Mouse (Mus musculus) embryonic facial prominence, embryonic 14.5 days (tissue): ENCODE measurements around the gene Ccdc78. TPM values are rescaled to one million over a fixed set of nuclear protein-coding genes. Genes with fewer than 3 reads are reported as not detected.
"Not testable (repeated sequence)": the region's sequence is repeated elsewhere in the genome, so short reads cannot be mapped to it uniquely, and the experiment has no call there.

Experiments used
- ATAC-seq: fragments of 200-750 bp; cut with Nextera tagmentation; 2 replicates; pipeline ENCODE4 v1.8.0; 2017; ENCODE audit warnings: low read depth, moderate number of reproducible peaks, moderate TSS enrichment
- DNase-seq: peaks from one replicate; pipeline ENCODE4 v3.0.0-alpha.2; 2015; ENCODE audit warnings: low spot score
- H3K27ac ChIP-seq: fragments of 300-500 bp; sonication (generic); replicated peaks from 2 replicates; pipeline ENCODE4 v1.5.1; 2014; ENCODE audit warnings: low read depth, mild to moderate bottlenecking, low read length, moderate library complexity
- H3K27me3 ChIP-seq: fragments of 300-500 bp; sonication (generic); replicated peaks from 2 replicates; pipeline ENCODE4 v1.6.1; 2014; ENCODE audit warnings: low read length; ENCODE audit not compliant: control insufficient read depth, insufficient read depth
- H3K36me3 ChIP-seq: fragments of 300-500 bp; sonication (generic); 2 replicates; pipeline ENCODE4 v1.6.1; 2014; ENCODE audit warnings: low read length, mixed read lengths; ENCODE audit not compliant: control insufficient read depth, insufficient read depth
- H3K4me1 ChIP-seq: fragments of 300-500 bp; sonication (generic); 2 replicates; pipeline ENCODE4 v1.6.1; 2014; ENCODE audit warnings: antibody characterized with exemption, low read length; ENCODE audit not compliant: control insufficient read depth, insufficient read depth
- H3K4me2 ChIP-seq: fragments of 300-500 bp; sonication (generic); 2 replicates; pipeline ENCODE4 v1.6.1; 2014; ENCODE audit warnings: low read depth, mild to moderate bottlenecking, low read length, moderate library complexity, mixed read lengths
- H3K4me3 ChIP-seq: fragments of 300-500 bp; sonication (generic); 2 replicates; pipeline ENCODE4 v1.5.1; 2014; ENCODE audit warnings: low read depth, mild to moderate bottlenecking, low read length
- H3K9ac ChIP-seq: fragments of 300-500 bp; sonication (generic); 2 replicates; pipeline ENCODE4 v1.6.1; 2014; ENCODE audit warnings: low read depth, mild to moderate bottlenecking, low read length, moderate library complexity, mixed read lengths
- H3K9me3 ChIP-seq: fragments of 300-500 bp; sonication (generic); 2 replicates; pipeline ENCODE4 v1.6.1; 2016; ENCODE audit warnings: low read length; ENCODE audit not compliant: control insufficient read depth
- WGBS: fragments of 180-500 bp; shearing (Covaris S2); extraction: QIAGEN DNeasy Blood & Tissue Kit; methylation state at CpG from one replicate; pipeline ENCODE4 v1.1.7; 2014; 5-methylcytosine and 5-hydroxymethylcytosine counted together
- polyA plus RNA-seq: library from polyadenylated mRNA; unstranded; fragments of >200 nt; fragmentation: Nextera tagmentation; extraction: Ambion mirVana; gene quantifications from 2 replicates; pipeline ENCODE4 v1.2.1, GENCODE M21; 2014

Gene Ccdc78
- 0.09 and 0.65 TPM in 2 replicates for polyA plus RNA-seq

DNA sequence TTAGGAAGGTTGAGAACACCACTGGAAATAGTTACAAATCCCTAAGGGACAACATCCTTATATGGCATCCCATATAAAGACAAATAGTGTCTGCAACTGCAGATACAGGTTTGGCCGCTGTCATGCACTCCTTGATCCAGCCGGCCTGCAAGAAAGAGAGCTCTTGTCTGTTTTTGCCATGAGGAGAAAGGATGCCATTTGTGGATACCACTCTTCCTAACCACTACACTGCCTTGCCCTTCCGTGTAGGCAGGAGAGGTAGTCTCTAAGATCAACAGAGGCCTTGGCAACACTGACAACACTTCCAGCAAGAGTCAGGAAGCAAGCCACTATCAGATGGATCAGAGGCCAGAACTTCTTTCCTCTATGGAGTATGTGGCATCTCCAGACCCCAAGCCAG is at the start of gene Ccdc78:
Gene Ccdc78 (plus strand): TSS at position 301 of the 400 bp plus-strand sequence.
- Histone ChIP-seq H3K9ac (peak within 1 kb of the TSS; percentile 82), H3K36me3 (peaks cover 47% of the 10 kb centered on the region), H3K4me1 (peaks cover 19% of the 10 kb centered on the region), H3K4me3 (peak within 1 kb of the TSS; percentile 76), H3K27ac (peak within 1 kb of the TSS; percentile 91), H3K4me2 (peak within 1 kb of the TSS; percentile 87), H3K27me3 (no peaks in the 10 kb centered on the region), H3K9me3 (no peaks in the 10 kb centered on the region)
- no peak for ATAC-seq
- no peak for DNase-seq
- 80% methylated on average over 3 of the region's 3 CpGs for WGBS

GRCm38 (mm10) chr17:25738861-25739260 is 47.5 kb upstream of the Ccdc78 start:
- Histone ChIP-seq H3K9me3 (no peaks in the 10 kb centered on the region), H3K27me3 (no peaks in the 10 kb centered on the region), H3K36me3 (no peaks in the 10 kb centered on the region), H3K4me2 (no peak overlapping the region), H3K4me3 (no peak overlapping the region), H3K9ac (no peak overlapping the region), H3K4me1 (no peaks in the 10 kb centered on the region), H3K27ac (no peak overlapping the region)
- DNase-seq (no peak), ATAC-seq (no peak)
- WGBS: 70% methylated on average over 7 of the region's 7 CpGs

DNA sequence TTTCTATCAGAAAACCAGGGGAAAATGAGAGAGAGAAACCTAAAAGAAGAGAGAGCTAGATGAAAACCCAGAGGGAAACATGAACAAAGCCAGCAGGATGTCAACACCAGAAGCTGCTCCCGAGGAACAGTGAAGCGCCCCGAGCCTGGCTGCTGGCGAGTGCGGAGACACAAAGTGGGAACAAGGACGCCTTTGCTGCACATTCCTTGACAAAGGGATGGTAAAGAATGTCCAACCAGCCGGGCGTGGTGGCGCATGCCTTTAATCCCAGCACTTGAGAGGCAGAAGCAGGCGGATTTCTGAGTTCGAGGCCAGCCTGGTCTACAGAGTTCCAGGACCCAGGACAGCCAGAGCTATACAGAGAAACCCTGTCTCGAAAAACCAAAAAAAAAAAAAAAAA is 44.9 kb upstream of the Ccdc78 start:
- 66% methylated on average over 12 of the region's 12 CpGs for WGBS
- H3K4me1 ChIP-seq, DNase-seq, H3K9me3 ChIP-seq, H3K4me3 ChIP-seq, H3K36me3 ChIP-seq, ATAC-seq, H3K27me3 ChIP-seq, H3K27ac ChIP-seq, H3K4me2 ChIP-seq, H3K9ac ChIP-seq: not testable (repeated sequence)

- H3K27me3 ChIP-seq: no peaks in the 10 kb centered on the region
- H3K9me3 ChIP-seq: no peaks in the 10 kb centered on the region
- WGBS: 91% methylated on average over 9 of the region's 9 CpGs
- H3K4me2 ChIP-seq: no peak overlapping the region
- no peaks in the 10 kb centered on the region for H3K36me3 ChIP-seq
- DNase-seq (no peak), ATAC-seq (no peak)
- H3K4me3 ChIP-seq: no peak overlapping the region
- no peak overlapping the region for H3K27ac ChIP-seq
- no peak overlapping the region for H3K9ac ChIP-seq
- no peaks in the 10 kb centered on the region for H3K4me1 ChIP-seq
Observed at GRCm38 (mm10) chr17:25743831-25744230, 42.5 kb upstream of the Ccdc78 start.

- H3K27ac ChIP-seq: no peak overlapping the region
- no peak overlapping the region for H3K4me3 ChIP-seq
- H3K27me3 ChIP-seq: no peaks in the 10 kb centered on the region
- no peak overlapping the region for H3K4me2 ChIP-seq
- H3K9ac ChIP-seq: no peak overlapping the region
- no peak for ATAC-seq
- no peaks in the 10 kb centered on the region for H3K36me3 ChIP-seq
- DNase-seq: no peak
- WGBS: 80% methylated on average over 10 of the region's 10 CpGs
- no peaks in the 10 kb centered on the region for H3K9me3 ChIP-seq
- H3K4me1 ChIP-seq: no peaks in the 10 kb centered on the region
Observed at GRCm38 (mm10) chr17:25744311-25744710, 42.1 kb upstream of the Ccdc78 start.

DNA sequence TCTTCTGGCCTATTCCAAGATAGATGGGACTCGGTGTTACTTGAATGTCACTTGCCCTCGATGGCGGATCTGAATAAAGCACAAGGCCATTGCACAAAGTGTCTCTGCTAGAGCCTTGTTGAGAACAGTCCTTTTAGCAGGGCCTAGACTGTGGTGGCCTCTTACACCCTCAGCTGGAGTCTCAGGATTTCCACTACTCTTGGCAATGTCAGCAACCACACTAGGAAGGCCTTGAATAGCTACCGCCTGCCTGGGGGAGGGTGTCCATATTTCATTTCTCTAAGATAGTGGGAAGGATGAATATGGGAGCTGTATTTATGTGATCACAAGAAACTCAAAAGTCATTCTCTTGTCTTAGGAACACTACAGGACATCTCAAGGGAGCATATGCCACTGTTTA is 38.1 kb upstream of the Ccdc78 start:
- Histone ChIP-seq H3K4me3 (no peak overlapping the region), H3K27ac (no peak overlapping the region), H3K27me3 (no peaks in the 10 kb centered on the region), H3K36me3 (no peaks in the 10 kb centered on the region), H3K9ac (no peak overlapping the region), H3K9me3 (no peaks in the 10 kb centered on the region), H3K4me2 (no peak overlapping the region), H3K4me1 (peaks cover 3% of the 10 kb centered on the region; the same call in 1 of the 2 replicates)
- WGBS: 96% methylated on average over 4 of the region's 4 CpGs
- ATAC-seq (no peak), DNase-seq (no peak)

DNA sequence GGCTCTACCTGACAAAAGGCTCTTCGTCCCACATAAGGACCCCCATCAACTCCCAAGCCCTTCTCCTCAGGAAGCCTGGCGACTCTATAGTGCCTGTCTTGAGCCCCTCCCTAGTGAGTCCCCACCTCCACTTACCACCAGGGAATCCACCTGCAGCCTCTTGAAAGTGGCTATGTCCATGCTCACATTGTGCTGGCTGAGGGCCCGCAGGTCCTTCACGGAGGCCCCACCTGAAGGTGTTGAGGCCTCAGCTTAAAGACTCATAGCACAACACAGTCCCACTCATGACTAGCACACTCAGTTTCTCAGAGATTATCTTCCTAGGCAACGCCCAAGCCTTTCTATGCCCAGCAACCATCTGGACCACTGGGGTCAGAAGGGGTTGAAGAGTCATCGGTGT is 37.1 kb upstream of the Ccdc78 start:
- ATAC-seq (no peak), DNase-seq (no peak)
- H3K9me3 ChIP-seq: no peaks in the 10 kb centered on the region
- H3K9ac ChIP-seq: no peak overlapping the region
- H3K4me3 ChIP-seq: no peak overlapping the region
- H3K36me3 ChIP-seq: no peaks in the 10 kb centered on the region
- WGBS: 81% methylated on average over 6 of the region's 6 CpGs
- no peak overlapping the region for H3K4me2 ChIP-seq
- H3K27ac ChIP-seq: no peak overlapping the region
- H3K27me3 ChIP-seq: no peaks in the 10 kb centered on the region
- H3K4me1 ChIP-seq: peaks cover 3% of the 10 kb centered on the region; the same call in 1 of the 2 replicates

- Histone ChIP-seq H3K9ac (no peak overlapping the region), H3K4me1 (peaks cover 3% of the 10 kb centered on the region; the same call in 1 of the 2 replicates), H3K4me3 (no peak overlapping the region), H3K27ac (no peak overlapping the region), H3K27me3 (no peaks in the 10 kb centered on the region), H3K9me3 (no peaks in the 10 kb centered on the region), H3K4me2 (no peak overlapping the region), H3K36me3 (no peaks in the 10 kb centered on the region)
- peak; percentile 52 for DNase-seq
- ATAC-seq: no peak
- WGBS: 25% methylated on average over 5 of the region's 5 CpGs
Observed at GRCm38 (mm10) chr17:25751446-25751845, 34.9 kb upstream of the Ccdc78 start.

- 85% methylated on average over 9 of the region's 9 CpGs for WGBS
- no peak for ATAC-seq
- no peak within 1 kb of the TSS for H3K4me3 ChIP-seq
Observed at GRCm38 (mm10) chr17:25754241-25754640, 32.1 kb upstream of the Ccdc78 start, which contains the start of gene Msln. TSS of gene Msln (minus strand) at chr17:25754378.

More at GRCm38 (mm10) chr17:25754241-25754640, 32.1 kb upstream of the Ccdc78 start, which contains the start of gene Msln:
- no peak for DNase-seq
- Histone ChIP-seq H3K36me3 (no peaks in the 10 kb centered on the region), H3K9me3 (no peaks in the 10 kb centered on the region), H3K27ac (no peak within 1 kb of the TSS), H3K4me1 (peaks cover 3% of the 10 kb centered on the region; the same call in 1 of the 2 replicates), H3K27me3 (no peaks in the 10 kb centered on the region), H3K9ac (no peak within 1 kb of the TSS), H3K4me2 (no peak within 1 kb of the TSS)
